Mouse (Mus musculus): Measurements from ENCODE around the gene Ttll13. TPM values are rescaled to one million over a fixed set of nuclear protein-coding genes. Genes with fewer than 3 reads are reported as not detected.

Ttll13 gene
- total RNA-seq, 2 experiments from 2014 or later, result 0.46 to 0.55 TPM

GRCm38 (mm10) chr7:80297041-80297440, 50.9 kb downstream of the Ttll13 start:
- intact Hi-C loops (cut with DNase I), result no loop called here

GRCm38 (mm10) chr7:80298754-80299153, 52.6 kb downstream of the Ttll13 start:
- intact Hi-C loops (cut with DNase I), result no loop called here
- DNase-seq, result no peak

More at GRCm38 (mm10) chr7:80297041-80297440, 50.9 kb downstream of the Ttll13 start:
- no peak for DNase-seq

GRCm38 (mm10) chr7:80299568-80299967, 53.4 kb downstream of the Ttll13 start:
- DNase-seq, result no peak
- intact Hi-C loops (cut with DNase I), result no loop called here

GRCm38 (mm10) chr7:80301522-80301921, 55.3 kb downstream of the Ttll13 start:
- no peak for DNase-seq
- intact Hi-C loops (cut with DNase I), result no loop called here

- intact Hi-C loops (cut with DNase I), result no loop called here
- DNase-seq, result no peak
Measured at GRCm38 (mm10) chr7:80307766-80308165, 61.6 kb downstream of the Ttll13 start.

Other genes starting within 250 kb of the Ttll13 start
- 10 to 100 TPM; 21.6 to 27.4 TPM for gene Zfp710, start 221.6 kb upstream of the Ttll13 start, total RNA-seq (2021)
- gene Idh2, start 131.0 kb upstream of the Ttll13 start, total RNA-seq (2021), result 1,000 to 10,000 TPM; 1,322 to 1,446 TPM
- 10 to 100 TPM; 12.9 to 13.4 TPM for gene Sema4b, start 59.5 kb upstream of the Ttll13 start, total RNA-seq (2021)
- gene Cib1, start 13.6 kb upstream of the Ttll13 start, total RNA-seq (2021), result 10 to 100 TPM; 18.1 to 22.5 TPM
- 1 to 10 TPM; 1.9 TPM for gene Gdpgp1, start 13.5 kb upstream of the Ttll13 start, total RNA-seq (2021)
- 10 to 100 TPM; 25.2 to 25.6 TPM for gene Ngrn, start 14.8 kb downstream of the Ttll13 start, total RNA-seq (2021)
- 1 to 10 TPM; 7.0 to 7.4 TPM for gene Vps33b, start 23.3 kb downstream of the Ttll13 start, total RNA-seq (2021)
- 10 to 100 TPM; 12.4 to 19.8 TPM for gene Prc1, start 48.1 kb downstream of the Ttll13 start, total RNA-seq (2021)
- 1 to 10 TPM; 6.8 to 7.6 TPM for gene Rccd1, start 78.1 kb downstream of the Ttll13 start, total RNA-seq (2021)
- 10 to 100 TPM; 17.9 to 19.2 TPM for gene Unc45a, start 94.6 kb downstream of the Ttll13 start, total RNA-seq (2021)
- 10 to 100 TPM; 29.7 to 31.3 TPM for gene Hddc3, start 96.7 kb downstream of the Ttll13 start, total RNA-seq (2021)
- gene Man2a2, start 125.0 kb downstream of the Ttll13 start, total RNA-seq (2021), result 10 to 100 TPM; 68.8 to 69.3 TPM
- 10 to 100 TPM; 16.7 to 18.2 TPM for gene Fes, start 141.6 kb downstream of the Ttll13 start, total RNA-seq (2021)
- 100 to 1,000 TPM; 115 to 127 TPM for gene Furin, start 159.1 kb downstream of the Ttll13 start, total RNA-seq (2021)